Mouse (Mus musculus) skeletal muscle tissue, postnatal 0 days (tissue): ENCODE results near the gene Olfr742. TPM values are rescaled to one million over a fixed set of nuclear protein-coding genes. Genes with fewer than 3 reads are reported as not detected.

Experiments
- polyA plus RNA-seq: library from polyadenylated mRNA; unstranded; fragments of >200 nt; fragmentation: Nextera tagmentation; extraction: Ambion mirVana; gene quantifications from 2 replicates; pipeline ENCODE4 v1.2.1, GENCODE M21; 2015

The Olfr742 gene
- polyA plus RNA-seq: not detected in 2 replicates

GRCm38 (mm10) chr14:50503300-50503699, at the start of gene Olfr742:
Olfr742 (plus strand) TSS chr14:50503600.

DNA sequence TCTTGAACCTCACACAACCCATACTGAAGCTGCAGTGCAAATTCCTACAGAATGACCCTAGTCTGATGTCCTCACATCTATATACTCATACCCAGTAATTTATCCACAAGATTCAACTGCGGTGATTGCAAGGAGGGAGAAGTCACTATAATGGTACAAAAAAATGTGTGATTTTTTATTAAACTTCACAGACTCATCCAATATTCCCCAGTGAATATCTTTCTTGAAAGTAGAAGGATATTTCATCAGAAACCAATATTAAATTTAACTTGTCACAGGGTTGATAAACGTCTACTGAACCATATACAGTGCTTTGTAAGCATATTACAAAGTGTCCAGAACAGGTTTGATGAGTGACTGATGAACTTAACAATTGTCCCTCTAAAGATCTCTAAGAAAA, 31.0 kb upstream of the Olfr742 start, which contains the start of gene Olfr741:
Olfr741 (plus strand) TSS at position 301 of the 400 bp plus-strand sequence.

GRCm38 (mm10) chr14:50521539-50521938, 18.1 kb downstream of the Olfr742 start, which contains the start of gene Olfr743:
Olfr743 (plus strand) TSS chr14:50521839.

Other genes with a start within 250 kb of the Olfr742 start
- gene Olfr732, start 219.4 kb upstream of the Olfr742 start, polyA plus RNA-seq: not detected in 2 replicates
- gene Olfr733, start 202.1 kb upstream of the Olfr742 start, polyA plus RNA-seq: not detected in 2 replicates
- not detected in 2 replicates for gene Olfr734, start 176.8 kb upstream of the Olfr742 start, polyA plus RNA-seq
- not detected in 2 replicates for gene Olfr735, start 154.7 kb upstream of the Olfr742 start, polyA plus RNA-seq
- gene Tlr11, start 145.7 kb upstream of the Olfr742 start, polyA plus RNA-seq: not detected in 2 replicates
- not detected in 2 replicates for gene Olfr736, start 122.4 kb upstream of the Olfr742 start, polyA plus RNA-seq
- not detected in 2 replicates for gene Olfr738, start 96.0 kb upstream of the Olfr742 start, polyA plus RNA-seq
- not detected in 2 replicates for gene Olfr739, start 85.0 kb upstream of the Olfr742 start, polyA plus RNA-seq
- gene Olfr740, start 58.1 kb upstream of the Olfr742 start, polyA plus RNA-seq: not detected in 2 replicates
- gene Olfr741, start 30.9 kb upstream of the Olfr742 start, polyA plus RNA-seq: not detected in 2 replicates
- gene Olfr743, start 18.2 kb downstream of the Olfr742 start, polyA plus RNA-seq: not detected in 2 replicates
- gene Olfr744, start 111.3 kb downstream of the Olfr742 start, polyA plus RNA-seq: not detected in 2 replicates
- gene Olfr745, start 135.8 kb downstream of the Olfr742 start, polyA plus RNA-seq: not detected in 2 replicates
- gene Olfr746, start 143.5 kb downstream of the Olfr742 start, polyA plus RNA-seq: not detected in 2 replicates
- gene Olfr747, start 189.6 kb downstream of the Olfr742 start, polyA plus RNA-seq: not detected in 2 replicates
- gene Olfr748, start 203.8 kb downstream of the Olfr742 start, polyA plus RNA-seq: not detected in 2 replicates
- gene Olfr749, start 241.5 kb downstream of the Olfr742 start, polyA plus RNA-seq: not detected in 2 replicates